Mouse (Mus musculus): ENCODE measurements around the gene Txndc11. TPM values are rescaled to one million over a fixed set of nuclear protein-coding genes. Genes with fewer than 3 reads are reported as not detected.
"Not testable (repeated sequence)": the region's sequence is repeated elsewhere in the genome, so short reads cannot be mapped to it uniquely, and the experiment has no call there.

The Txndc11 gene
- polyA plus RNA-seq, 1 experiment = 13.8 TPM

DNA sequence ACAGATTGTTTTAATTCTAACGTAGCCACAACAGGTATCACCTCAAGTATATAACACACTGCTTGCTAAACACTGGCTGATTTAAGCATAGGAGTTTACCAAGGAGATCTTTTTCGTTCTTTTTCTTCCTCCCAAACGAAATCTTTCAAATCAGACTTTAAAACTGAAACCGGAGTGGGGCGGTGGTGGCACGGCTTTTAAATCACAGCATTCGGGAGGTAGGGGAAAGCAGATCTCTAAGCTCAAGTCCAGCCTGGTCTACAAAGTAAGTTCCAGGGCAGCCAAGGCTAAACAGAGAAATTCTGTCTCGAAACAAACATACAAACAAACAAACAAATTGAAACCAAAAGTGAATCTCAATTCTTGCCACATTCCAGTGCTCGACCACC, 40.6 kb upstream of the Txndc11 start:
- no peaks in the 10 kb centered on the region for H3K36me3 ChIP-seq (ENCODE audit: control insufficient read depth, insufficient read depth)
- TF ChIP-seq MAX (IDR thresholded peaks at IDR 0.05) = no peak
- TF ChIP-seq CTCF (IDR thresholded peaks at IDR 0.05; ENCODE audit: control insufficient read depth, insufficient read depth, insufficient read length) = no peak
- no peak for TF ChIP-seq FOSL1 (IDR thresholded peaks at IDR 0.05; ENCODE audit: insufficient read depth, low read length, poor library complexity, severe bottlenecking)
- TF ChIP-seq CEBPB (IDR thresholded peaks at IDR 0.05; ENCODE audit: low read depth) = no peak
- no peak for TF ChIP-seq MYOD1 (IDR thresholded peaks at IDR 0.05; ENCODE audit: control insufficient read depth, insufficient read length, low read depth)

DNA sequence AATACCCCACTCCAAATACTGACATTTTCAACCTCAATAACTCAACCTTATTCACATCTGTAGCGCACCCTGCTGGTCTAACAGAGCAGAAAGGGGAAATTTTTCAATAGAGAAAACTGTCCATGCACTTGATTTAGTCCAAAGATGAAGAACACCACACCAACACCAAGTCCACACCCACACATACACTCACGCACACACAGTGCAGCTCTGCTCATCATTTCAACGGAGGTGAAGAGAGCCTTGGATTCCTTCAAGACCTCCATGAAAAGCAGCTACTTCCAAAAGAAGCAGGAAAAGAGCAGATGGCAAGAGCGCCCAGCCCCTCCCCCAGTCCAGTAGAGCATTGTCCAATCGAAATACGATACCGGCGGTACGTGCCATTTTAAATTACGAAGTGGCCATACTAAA, 40.2 kb upstream of the Txndc11 start:
- Histone ChIP-seq H3K79me2 (ENCODE audit: control insufficient read depth, insufficient read depth) (peaks cover 64% of the 10 kb centered on the region), H3K27me3 (ENCODE audit: control insufficient read depth, insufficient read depth, insufficient read length) (no peaks in the 10 kb centered on the region), H3ac (ENCODE audit: control insufficient read depth, insufficient read length, low read depth) (no peak overlapping the region), H3K79me3 (ENCODE audit: low read depth) (peaks cover 53% of the 10 kb centered on the region), H3K36me3 (ENCODE audit: control insufficient read depth, insufficient read depth) (no peaks in the 10 kb centered on the region), H3K4me3 (ENCODE audit: insufficient read depth, poor library complexity, severe bottlenecking) (peak overlapping the region; percentile 86)
- TF ChIP-seq MYOG (IDR thresholded peaks at IDR 0.05; ENCODE audit: control insufficient read depth, extremely low read depth, insufficient read length) (no peak), FOSL1 (IDR thresholded peaks at IDR 0.05; ENCODE audit: insufficient read depth, low read length, poor library complexity, severe bottlenecking) (no peak), MAX (IDR thresholded peaks at IDR 0.05) (no peak), MYOD1 (IDR thresholded peaks at IDR 0.05; ENCODE audit: control insufficient read depth, insufficient read length, low read depth) (no peak), CTCF (IDR thresholded peaks at IDR 0.05; ENCODE audit: control insufficient read depth, insufficient read depth, insufficient read length) (no peak), CEBPB (IDR thresholded peaks at IDR 0.05; ENCODE audit: low read depth) (no peak), USF1 (IDR thresholded peaks at IDR 0.05; ENCODE audit: low read depth) (no peak)

More for the DNA sequence above, 40.6 kb upstream of the Txndc11 start:
- H3K4me3 ChIP-seq (ENCODE audit: insufficient read depth, poor library complexity, severe bottlenecking) = peak overlapping the region; percentile 86
- peak overlapping the region; percentile 59 for H3ac ChIP-seq (ENCODE audit: control insufficient read depth, insufficient read length, low read depth)
- H3K27me3 ChIP-seq (ENCODE audit: control insufficient read depth, insufficient read depth, insufficient read length) = no peaks in the 10 kb centered on the region
- peaks cover 60% of the 10 kb centered on the region for H3K79me2 ChIP-seq (ENCODE audit: control insufficient read depth, insufficient read depth)
- peaks cover 50% of the 10 kb centered on the region for H3K79me3 ChIP-seq (ENCODE audit: low read depth)

DNA sequence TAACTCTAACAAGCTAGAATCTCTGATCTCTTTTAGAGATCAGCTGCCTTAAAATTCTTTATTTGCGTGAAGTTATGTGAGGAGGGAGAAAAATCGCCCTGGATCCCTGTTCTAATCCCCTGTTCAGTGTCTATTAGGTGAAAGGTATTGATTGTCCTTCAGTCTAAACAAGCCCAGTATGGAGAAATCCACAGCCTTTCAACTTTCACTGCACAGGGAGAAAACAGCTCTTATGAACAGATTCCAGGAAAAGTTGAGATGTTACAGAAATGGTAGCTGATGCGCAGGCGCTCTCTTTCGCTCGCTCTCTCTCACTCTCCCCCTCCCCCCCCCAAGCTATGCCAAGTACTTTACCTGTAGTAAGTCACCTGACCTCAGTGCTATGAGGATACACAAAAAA, 37.2 kb upstream of the Txndc11 start:
- Histone ChIP-seq H3ac (ENCODE audit: control insufficient read depth, insufficient read length, low read depth) (no peak overlapping the region), H3K27me3 (ENCODE audit: control insufficient read depth, insufficient read depth, insufficient read length) (no peaks in the 10 kb centered on the region), H3K36me3 (ENCODE audit: control insufficient read depth, insufficient read depth) (no peaks in the 10 kb centered on the region), H3K79me2 (ENCODE audit: control insufficient read depth, insufficient read depth) (peaks cover 94% of the 10 kb centered on the region), H3K79me3 (ENCODE audit: low read depth) (peaks cover 77% of the 10 kb centered on the region), H3K4me3 (ENCODE audit: insufficient read depth, poor library complexity, severe bottlenecking) (no peak overlapping the region)
- no peak for TF ChIP-seq MAX (IDR thresholded peaks at IDR 0.05)
- TF ChIP-seq CEBPB (IDR thresholded peaks at IDR 0.05; ENCODE audit: low read depth) = no peak
- no peak for TF ChIP-seq MYOG (IDR thresholded peaks at IDR 0.05; ENCODE audit: control insufficient read depth, extremely low read depth, insufficient read length)
- no peak for TF ChIP-seq CTCF (IDR thresholded peaks at IDR 0.05; ENCODE audit: control insufficient read depth, insufficient read depth, insufficient read length)
- TF ChIP-seq MYOD1 (IDR thresholded peaks at IDR 0.05; ENCODE audit: control insufficient read depth, insufficient read length, low read depth) = no peak
- no peak for TF ChIP-seq FOSL1 (IDR thresholded peaks at IDR 0.05; ENCODE audit: insufficient read depth, low read length, poor library complexity, severe bottlenecking)
- no peak for TF ChIP-seq USF1 (IDR thresholded peaks at IDR 0.05; ENCODE audit: low read depth)

GRCm38 (mm10) chr16:11166431-11166830, 32.0 kb upstream of the Txndc11 start:
- H3ac ChIP-seq (ENCODE audit: control insufficient read depth, insufficient read length, low read depth) = no peak overlapping the region
- peaks cover 71% of the 10 kb centered on the region for H3K79me2 ChIP-seq (ENCODE audit: control insufficient read depth, insufficient read depth)
- H3K27me3 ChIP-seq (ENCODE audit: control insufficient read depth, insufficient read depth, insufficient read length) = no peaks in the 10 kb centered on the region
- peaks cover 12% of the 10 kb centered on the region for H3K36me3 ChIP-seq (ENCODE audit: control insufficient read depth, insufficient read depth)
- TF ChIP-seq CTCF (IDR thresholded peaks at IDR 0.05; ENCODE audit: control insufficient read depth, insufficient read depth, insufficient read length) = no peak
- TF ChIP-seq CEBPB (IDR thresholded peaks at IDR 0.05; ENCODE audit: low read depth) = no peak
- TF ChIP-seq MYOD1 (IDR thresholded peaks at IDR 0.05; ENCODE audit: control insufficient read depth, insufficient read length, low read depth) = no peak
- no peak for TF ChIP-seq FOSL1 (IDR thresholded peaks at IDR 0.05; ENCODE audit: insufficient read depth, low read length, poor library complexity, severe bottlenecking)
- TF ChIP-seq MAX (IDR thresholded peaks at IDR 0.05) = no peak
- no peak for TF ChIP-seq USF1 (IDR thresholded peaks at IDR 0.05; ENCODE audit: low read depth)
- no peak for TF ChIP-seq MYOG (IDR thresholded peaks at IDR 0.05; ENCODE audit: control insufficient read depth, extremely low read depth, insufficient read length)
- H3K4me3 ChIP-seq (ENCODE audit: insufficient read depth, poor library complexity, severe bottlenecking) = no peak overlapping the region
- peaks cover 58% of the 10 kb centered on the region for H3K79me3 ChIP-seq (ENCODE audit: low read depth)

- TF ChIP-seq CEBPB (IDR thresholded peaks at IDR 0.05; ENCODE audit: low read depth) (no peak), MYOD1 (IDR thresholded peaks at IDR 0.05; ENCODE audit: control insufficient read depth, insufficient read length, low read depth) (no peak), USF1 (IDR thresholded peaks at IDR 0.05; ENCODE audit: low read depth) (no peak), MAX (IDR thresholded peaks at IDR 0.05) (no peak), FOSL1 (IDR thresholded peaks at IDR 0.05; ENCODE audit: insufficient read depth, low read length, poor library complexity, severe bottlenecking) (no peak), CTCF (IDR thresholded peaks at IDR 0.05; ENCODE audit: control insufficient read depth, insufficient read depth, insufficient read length) (no peak), MYOG (IDR thresholded peaks at IDR 0.05; ENCODE audit: control insufficient read depth, extremely low read depth, insufficient read length) (no peak)
- H3ac ChIP-seq (ENCODE audit: control insufficient read depth, insufficient read length, low read depth) = no peak overlapping the region
- H3K36me3 ChIP-seq (ENCODE audit: control insufficient read depth, insufficient read depth) = peaks cover 13% of the 10 kb centered on the region
- peaks cover 55% of the 10 kb centered on the region for H3K79me2 ChIP-seq (ENCODE audit: control insufficient read depth, insufficient read depth)
- H3K27me3 ChIP-seq (ENCODE audit: control insufficient read depth, insufficient read depth, insufficient read length) = no peaks in the 10 kb centered on the region
- no peak overlapping the region for H3K4me3 ChIP-seq (ENCODE audit: insufficient read depth, poor library complexity, severe bottlenecking)
- peaks cover 42% of the 10 kb centered on the region for H3K79me3 ChIP-seq (ENCODE audit: low read depth)
Measured at GRCm38 (mm10) chr16:11164695-11165255, 30.3 kb upstream of the Txndc11 start.

DNA sequence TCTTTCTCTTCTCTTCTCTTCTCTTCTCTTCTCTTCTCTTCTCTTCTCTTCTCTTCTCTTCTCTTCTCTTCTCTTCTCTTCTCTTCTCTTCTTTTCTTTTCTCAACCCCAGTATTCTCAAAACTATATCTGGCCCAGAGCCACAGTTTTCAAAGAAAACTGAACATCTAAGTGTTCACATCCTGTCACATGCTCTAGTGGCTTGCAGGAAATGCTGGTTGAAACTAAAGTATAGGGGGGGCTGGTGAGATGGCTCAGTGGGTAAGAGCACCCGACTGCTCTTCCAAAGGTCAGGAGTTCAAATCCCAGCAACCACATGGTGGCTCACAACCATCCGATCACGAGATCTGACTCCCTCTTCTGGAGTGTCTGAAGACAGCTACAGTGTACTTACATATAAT, 23.3 kb upstream of the Txndc11 start:
- H3K36me3 ChIP-seq (ENCODE audit: control insufficient read depth, insufficient read depth) = peaks cover 72% of the 10 kb centered on the region
- H3ac ChIP-seq (ENCODE audit: control insufficient read depth, insufficient read length, low read depth); H3K79me3 ChIP-seq (ENCODE audit: low read depth); H3K4me3 ChIP-seq (ENCODE audit: insufficient read depth, poor library complexity, severe bottlenecking); H3K79me2 ChIP-seq (ENCODE audit: control insufficient read depth, insufficient read depth); H3K27me3 ChIP-seq (ENCODE audit: control insufficient read depth, insufficient read depth, insufficient read length): not testable (repeated sequence)
